Mouse (Mus musculus) heart, embryonic 12.5 days (tissue): ENCODE results near the gene Ppp1r17. TPM values are rescaled to one million over a fixed set of nuclear protein-coding genes. Genes with fewer than 3 reads are reported as not detected.

ENCODE experiments used
- ATAC-seq: fragments of 200-750 bp; cut with Nextera tagmentation; 2 replicates; pipeline ENCODE4 v1.8.0; 2017; ENCODE audit warnings: moderate TSS enrichment, moderate library complexity; ENCODE audit not compliant: insufficient number of reproducible peaks, low FRiP score
- H3K27ac ChIP-seq: fragments of 300-500 bp; sonication (generic); 2 replicates; pipeline ENCODE4 v1.5.1; 2016; ENCODE audit warnings: mild to moderate bottlenecking, moderate library complexity; ENCODE audit not compliant: poor library complexity, severe bottlenecking
- H3K27me3 ChIP-seq: fragments of 300-500 bp; sonication (generic); replicated peaks from 2 replicates; pipeline ENCODE4 v1.6.1; 2016; ENCODE audit warnings: mild to moderate bottlenecking, moderate library complexity
- H3K36me3 ChIP-seq: fragments of 300-500 bp; sonication (generic); 2 replicates; pipeline ENCODE4 v1.6.1; 2016; ENCODE audit warnings: mild to moderate bottlenecking, moderate library complexity
- H3K4me1 ChIP-seq: fragments of 300-500 bp; sonication (generic); replicated peaks from 2 replicates; pipeline ENCODE4 v1.6.1; 2016; ENCODE audit warnings: mild to moderate bottlenecking
- H3K4me2 ChIP-seq: fragments of 300-500 bp; sonication (generic); 2 replicates; pipeline ENCODE4 v1.6.1; 2016; ENCODE audit warnings: mild to moderate bottlenecking, moderate library complexity
- H3K4me3 ChIP-seq: fragments of 300-500 bp; sonication (generic); 2 replicates; pipeline ENCODE4 v1.5.1; 2016; ENCODE audit warnings: mild to moderate bottlenecking
- H3K9ac ChIP-seq: fragments of 300-500 bp; sonication (generic); 2 replicates; pipeline ENCODE4 v1.6.1; 2016; ENCODE audit warnings: mild to moderate bottlenecking, moderate library complexity
- H3K9me3 ChIP-seq: fragments of 300-500 bp; sonication (generic); replicated peaks from 2 replicates; pipeline ENCODE4 v1.6.1; 2016; ENCODE audit warnings: mild to moderate bottlenecking, moderate library complexity
- WGBS: fragments of 180-500 bp; shearing (Covaris S2); methylation state at CpG from one replicate; pipeline ENCODE4 v1.1.7; 2016; 5-methylcytosine and 5-hydroxymethylcytosine counted together
- polyA plus RNA-seq: library from polyadenylated mRNA; unstranded; fragments of >200 nt; fragmentation: Nextera tagmentation; extraction: Ambion mirVana; gene quantifications from 2 replicates; pipeline ENCODE4 v1.2.1, GENCODE M21; 2016

Ppp1r17 gene
- polyA plus RNA-seq, 1 experiment from 2014 or later, result 8.9 TPM

GRCm38 (mm10) chr6:56035054-56035453 lies 17.8 kb downstream of the Ppp1r17 start:
- ATAC-seq, result no peak
- 69% methylated on average over 10 of the region's 10 CpGs for WGBS

GRCm38 (mm10) chr6:56039476-56040055 lies 22.3 kb downstream of the Ppp1r17 start:
- ATAC-seq, result no peak
- Histone ChIP-seq H3K27ac (no peak overlapping the region), H3K4me2 (no peak overlapping the region), H3K9ac (no peak overlapping the region), H3K36me3 (no peaks in the 10 kb centered on the region), H3K4me1 (no peaks in the 10 kb centered on the region), H3K4me3 (no peak overlapping the region), H3K9me3 (no peaks in the 10 kb centered on the region), H3K27me3 (peaks cover 14% of the 10 kb centered on the region; the same call in 1 of the 2 replicates)
- WGBS, result 69% methylated on average over 4 of the region's 4 CpGs

More at GRCm38 (mm10) chr6:56035054-56035453, 17.8 kb downstream of the Ppp1r17 start:
- Histone ChIP-seq H3K9ac (no peak overlapping the region), H3K9me3 (no peaks in the 10 kb centered on the region), H3K4me2 (no peak overlapping the region), H3K36me3 (no peaks in the 10 kb centered on the region), H3K27ac (no peak overlapping the region), H3K27me3 (peaks cover 14% of the 10 kb centered on the region; the same call in 1 of the 2 replicates), H3K4me1 (peaks cover 8% of the 10 kb centered on the region; the same call in 1 of the 2 replicates), H3K4me3 (no peak overlapping the region)

GRCm38 (mm10) chr6:56044270-56044669 lies 27.0 kb downstream of the Ppp1r17 start:
- H3K4me1 ChIP-seq, result no peaks in the 10 kb centered on the region
- ATAC-seq, result no peak
- H3K27me3 ChIP-seq, result peaks cover under 1% of the 10 kb centered on the region; the same call in 1 of the 2 replicates
- no peak overlapping the region for H3K4me3 ChIP-seq
- no peak overlapping the region for H3K4me2 ChIP-seq
- no peaks in the 10 kb centered on the region for H3K9me3 ChIP-seq
- H3K36me3 ChIP-seq, result no peaks in the 10 kb centered on the region
- H3K27ac ChIP-seq, result no peak overlapping the region
- WGBS, result 75% methylated on average over 5 of the region's 5 CpGs
- no peak overlapping the region for H3K9ac ChIP-seq

GRCm38 (mm10) chr6:56044716-56045115 lies 27.4 kb downstream of the Ppp1r17 start:
- WGBS, result 91% methylated on average over 1 of the region's 1 CpGs
- Histone ChIP-seq H3K36me3 (no peaks in the 10 kb centered on the region), H3K27me3 (no peaks in the 10 kb centered on the region), H3K4me3 (no peak overlapping the region), H3K9me3 (no peaks in the 10 kb centered on the region), H3K9ac (no peak overlapping the region), H3K4me2 (no peak overlapping the region), H3K4me1 (no peaks in the 10 kb centered on the region), H3K27ac (no peak overlapping the region)
- ATAC-seq, result no peak

GRCm38 (mm10) chr6:56048580-56048979 lies 31.3 kb downstream of the Ppp1r17 start:
- no peak overlapping the region for H3K9ac ChIP-seq

GRCm38 (mm10) chr6:56049104-56049503 lies 31.8 kb downstream of the Ppp1r17 start:
- Histone ChIP-seq H3K9me3 (no peaks in the 10 kb centered on the region), H3K9ac (no peak overlapping the region), H3K36me3 (no peaks in the 10 kb centered on the region), H3K4me1 (no peaks in the 10 kb centered on the region), H3K27me3 (no peaks in the 10 kb centered on the region), H3K4me3 (no peak overlapping the region), H3K27ac (no peak overlapping the region), H3K4me2 (no peak overlapping the region)
- no peak for ATAC-seq
- 24% methylated on average over 4 of the region's 4 CpGs for WGBS

More at GRCm38 (mm10) chr6:56048580-56048979, 31.3 kb downstream of the Ppp1r17 start:
- no peak for ATAC-seq
- H3K9me3 ChIP-seq, result no peaks in the 10 kb centered on the region
- no peaks in the 10 kb centered on the region for H3K4me1 ChIP-seq
- H3K4me2 ChIP-seq, result no peak overlapping the region
- no peaks in the 10 kb centered on the region for H3K36me3 ChIP-seq
- H3K4me3 ChIP-seq, result no peak overlapping the region
- H3K27ac ChIP-seq, result no peak overlapping the region
- 80% methylated on average over 3 of the region's 3 CpGs for WGBS
- H3K27me3 ChIP-seq, result no peaks in the 10 kb centered on the region

GRCm38 (mm10) chr6:56063736-56064135 lies 46.4 kb downstream of the Ppp1r17 start:
- Histone ChIP-seq H3K9ac (no peak overlapping the region), H3K27ac (no peak overlapping the region), H3K36me3 (no peaks in the 10 kb centered on the region), H3K4me2 (no peak overlapping the region), H3K4me1 (no peaks in the 10 kb centered on the region), H3K9me3 (no peaks in the 10 kb centered on the region; the same call in 1 of the 2 replicates), H3K27me3 (no peaks in the 10 kb centered on the region), H3K4me3 (no peak overlapping the region)
- no peak for ATAC-seq

- Histone ChIP-seq H3K4me3 (no peak overlapping the region), H3K36me3 (no peaks in the 10 kb centered on the region), H3K4me2 (no peak overlapping the region), H3K4me1 (no peaks in the 10 kb centered on the region), H3K27ac (no peak overlapping the region), H3K27me3 (no peaks in the 10 kb centered on the region), H3K9me3 (no peaks in the 10 kb centered on the region), H3K9ac (no peak overlapping the region)
- 33% methylated on average over 5 of the region's 5 CpGs for WGBS
- no peak for ATAC-seq
Observed at GRCm38 (mm10) chr6:56066632-56067282, 49.5 kb downstream of the Ppp1r17 start.

- no peaks in the 10 kb centered on the region for H3K36me3 ChIP-seq
- H3K4me1 ChIP-seq, result no peaks in the 10 kb centered on the region
- no peak overlapping the region for H3K9ac ChIP-seq
- H3K27ac ChIP-seq, result no peak overlapping the region
- no peak overlapping the region for H3K4me2 ChIP-seq
- no peaks in the 10 kb centered on the region for H3K27me3 ChIP-seq
- H3K4me3 ChIP-seq, result no peak overlapping the region
- ATAC-seq, result no peak
- no peaks in the 10 kb centered on the region for H3K9me3 ChIP-seq
Observed at GRCm38 (mm10) chr6:56068516-56068915, 51.2 kb downstream of the Ppp1r17 start.

GRCm38 (mm10) chr6:56076378-56076805 lies 59.1 kb downstream of the Ppp1r17 start:
- Histone ChIP-seq H3K4me3 (no peak overlapping the region), H3K27ac (no peak overlapping the region), H3K9ac (no peak overlapping the region), H3K9me3 (no peaks in the 10 kb centered on the region), H3K4me1 (0 out of 2 replicates have a peak, but pooled peaks cover 3% of the 10 kb centered on the region), H3K27me3 (no peaks in the 10 kb centered on the region), H3K36me3 (no peaks in the 10 kb centered on the region), H3K4me2 (no peak overlapping the region)
- WGBS, result 39% methylated on average over 4 of the region's 4 CpGs
- no peak for ATAC-seq
